Mouse (Mus musculus) embryonic facial prominence, embryonic 10.5 days (tissue): Measurements from ENCODE around the gene Zfp740. TPM values are rescaled to one million over a fixed set of nuclear protein-coding genes. Genes with fewer than 3 reads are reported as not detected.

Experiments used
- DNase-seq: peaks from one replicate; pipeline ENCODE4 v3.0.0-alpha.2; 2017; ENCODE audit warnings: low spot score
- H3K27ac ChIP-seq: fragments of 300-500 bp; sonication (generic); replicated peaks from 2 replicates; pipeline ENCODE4 v1.5.1; 2016; ENCODE audit warnings: mild to moderate bottlenecking
- H3K27me3 ChIP-seq: fragments of 300-500 bp; sonication (generic); replicated peaks from 2 replicates; pipeline ENCODE4 v1.6.1; 2016; ENCODE audit warnings: low read depth, mild to moderate bottlenecking; ENCODE audit not compliant: poor library complexity, severe bottlenecking
- H3K36me3 ChIP-seq: fragments of 300-500 bp; sonication (generic); replicated peaks from 2 replicates; pipeline ENCODE4 v1.6.1; 2016; ENCODE audit warnings: mild to moderate bottlenecking, moderate library complexity
- H3K4me1 ChIP-seq: fragments of 300-500 bp; sonication (generic); 2 replicates; pipeline ENCODE4 v1.6.1; 2016
- H3K4me3 ChIP-seq: fragments of 300-500 bp; sonication (generic); 2 replicates; pipeline ENCODE4 v1.5.1; 2016; ENCODE audit warnings: mild to moderate bottlenecking, moderate library complexity
- H3K9me3 ChIP-seq: fragments of 300-500 bp; sonication (generic); 2 replicates; pipeline ENCODE4 v1.6.1; 2016; ENCODE audit warnings: mild to moderate bottlenecking
- WGBS: fragments of 180-500 bp; shearing (Covaris S2); methylation state at CpG from one replicate; pipeline ENCODE4 v1.1.7; 2016; 5-methylcytosine and 5-hydroxymethylcytosine counted together
- polyA plus RNA-seq: library from polyadenylated mRNA; unstranded; fragments of >200 nt; fragmentation: Nextera tagmentation; extraction: Ambion mirVana; gene quantifications from 2 replicates; pipeline ENCODE4 v1.2.1, GENCODE M21; 2016

Gene Zfp740
- polyA plus RNA-seq, 1 experiment from 2014 or later, result 79.3 TPM

DNA sequence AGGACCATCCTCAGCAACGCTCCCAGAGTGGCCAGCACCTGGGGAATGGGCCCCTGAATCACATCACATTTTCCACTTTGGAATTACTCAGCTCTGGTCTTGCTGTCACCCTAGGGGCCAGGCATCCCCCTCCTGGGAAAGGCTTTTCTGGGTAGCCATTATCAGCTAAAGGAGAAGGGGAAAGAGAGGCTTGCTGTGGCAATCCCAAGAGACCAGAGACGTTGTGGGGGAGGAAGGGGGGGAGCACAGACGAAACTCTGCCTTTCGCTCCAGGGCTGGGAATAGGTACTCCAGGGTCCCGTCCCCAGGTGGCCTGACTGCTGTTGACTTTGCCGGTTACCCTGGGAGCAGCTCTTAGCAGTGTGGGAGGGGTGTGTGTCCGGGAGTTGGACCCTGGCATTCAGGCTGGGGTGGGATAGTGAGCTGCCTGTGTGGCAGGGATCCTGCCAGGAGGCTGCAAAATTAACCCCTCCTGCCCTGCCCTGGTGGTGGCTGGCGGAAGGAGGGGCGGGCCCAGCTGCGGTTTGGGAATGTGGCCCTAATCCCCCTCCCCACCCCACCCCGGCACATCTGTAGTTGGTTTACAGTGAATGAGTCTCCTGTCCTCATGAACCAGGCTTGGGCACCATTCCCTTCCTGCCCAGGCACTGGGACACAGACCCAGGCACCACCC lies 55.7 kb downstream of the Zfp740 start:
- WGBS, result 5% methylated on average over 11 of the region's 11 CpGs
- Histone ChIP-seq H3K4me1 (peaks cover 81% of the 10 kb centered on the region), H3K27ac (peak overlapping the region; percentile 96), H3K4me3 (peak overlapping the region; percentile 81), H3K36me3 (no peaks in the 10 kb centered on the region; the same call in 1 of the 2 replicates), H3K9me3 (no peaks in the 10 kb centered on the region), H3K27me3 (peaks cover 54% of the 10 kb centered on the region)
- peak; percentile 82 for DNase-seq

DNA sequence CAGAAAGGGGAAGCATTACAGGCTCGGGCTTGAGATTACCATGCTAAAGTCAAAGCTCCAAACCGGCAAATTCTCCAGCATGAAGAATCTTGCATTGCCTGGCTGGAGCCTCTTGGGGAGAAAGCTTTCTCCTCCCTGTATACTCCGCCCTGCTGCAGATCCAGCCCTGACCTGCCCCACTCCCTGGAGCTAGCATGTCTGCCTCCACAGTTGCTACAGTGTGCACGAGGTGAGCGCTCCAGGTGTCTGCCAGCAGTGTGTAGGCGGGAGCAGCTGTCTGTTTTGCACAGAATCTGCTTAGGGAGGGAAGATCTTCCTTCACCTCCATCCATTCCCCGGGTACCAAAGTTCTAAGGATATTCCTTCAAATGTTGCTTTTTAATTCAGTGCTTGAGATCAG lies 59.5 kb downstream of the Zfp740 start:
- Histone ChIP-seq H3K36me3 (no peaks in the 10 kb centered on the region), H3K27me3 (peaks cover 25% of the 10 kb centered on the region), H3K27ac (peak overlapping the region; percentile 41; the same call in 1 of the 2 replicates), H3K9me3 (no peaks in the 10 kb centered on the region), H3K4me1 (peaks cover 48% of the 10 kb centered on the region), H3K4me3 (no peak overlapping the region)
- DNase-seq, result no peak
- 48% methylated on average over 7 of the region's 7 CpGs for WGBS

DNA sequence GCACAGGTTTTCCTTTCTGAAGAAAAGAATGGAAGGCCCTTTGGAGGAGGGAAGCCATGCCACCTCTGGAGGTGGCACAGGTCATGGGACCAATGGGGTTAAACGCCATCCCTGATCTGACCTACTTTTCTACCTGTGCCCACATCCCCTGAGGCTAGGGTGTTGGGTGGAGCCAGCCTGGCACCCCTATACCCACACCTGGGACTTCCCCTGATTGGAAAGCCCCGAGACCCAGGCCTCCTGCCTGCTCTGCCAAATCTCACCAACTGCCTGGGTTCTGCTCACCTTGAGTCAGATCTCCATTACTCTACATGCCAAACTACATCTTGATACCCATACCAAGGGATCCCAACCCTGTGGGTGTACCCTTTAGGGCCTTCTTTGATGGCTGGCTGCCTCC lies 60.0 kb downstream of the Zfp740 start:
- Histone ChIP-seq H3K27ac (0 out of 2 replicates have a peak overlapping the region, but pooled peaks have one; percentile 25), H3K4me3 (no peak overlapping the region), H3K9me3 (no peaks in the 10 kb centered on the region), H3K4me1 (peaks cover 43% of the 10 kb centered on the region), H3K36me3 (no peaks in the 10 kb centered on the region), H3K27me3 (peaks cover 21% of the 10 kb centered on the region)
- no peak for DNase-seq
- WGBS, result 81% methylated on average over 2 of the region's 2 CpGs

Other genes starting within 250 kb of the Zfp740 start
- not detected in 2 replicates for gene Krt78, start 249.0 kb upstream of the Zfp740 start, polyA plus RNA-seq
- 86.3 and 91.9 TPM in 2 replicates for gene Krt8, start 198.8 kb upstream of the Zfp740 start, polyA plus RNA-seq
- gene Krt18, start 175.1 kb upstream of the Zfp740 start, polyA plus RNA-seq, result 95.2 and 101 TPM in 2 replicates
- gene Eif4b, start 129.5 kb upstream of the Zfp740 start, polyA plus RNA-seq, result 133 and 136 TPM in 2 replicates
- 12.3 and 14.9 TPM in 2 replicates for gene Tns2, start 102.8 kb upstream of the Zfp740 start, polyA plus RNA-seq
- gene Spryd3, start 67.0 kb upstream of the Zfp740 start, polyA plus RNA-seq, result 12.7 and 13.2 TPM in 2 replicates
- gene Igfbp6, start 58.9 kb upstream of the Zfp740 start, polyA plus RNA-seq, result 0.26 and 0.36 TPM in 2 replicates
- gene Soat2, start 52.7 kb upstream of the Zfp740 start, polyA plus RNA-seq, result 0.09 and 0.18 TPM in 2 replicates
- 48.6 and 48.7 TPM in 2 replicates for gene Csad, start 1.5 kb downstream of the Zfp740 start, polyA plus RNA-seq
- gene Itgb7, start 28.7 kb downstream of the Zfp740 start, polyA plus RNA-seq, result 1.1 and 1.6 TPM in 2 replicates
- gene Rarg, start 54.3 kb downstream of the Zfp740 start, polyA plus RNA-seq, result 77.8 and 90.2 TPM in 2 replicates
- gene Gm9918, start 67.3 kb downstream of the Zfp740 start, polyA plus RNA-seq, result 0.75 and 1.3 TPM in 2 replicates
- 63.2 and 66.4 TPM in 2 replicates for gene Mfsd5, start 76.2 kb downstream of the Zfp740 start, polyA plus RNA-seq
- gene Espl1, start 93.0 kb downstream of the Zfp740 start, polyA plus RNA-seq, result 55.4 and 57.6 TPM in 2 replicates
- gene Pfdn5, start 122.9 kb downstream of the Zfp740 start, polyA plus RNA-seq, result 353 and 356 TPM in 2 replicates
- gene Myg1, start 128.5 kb downstream of the Zfp740 start, polyA plus RNA-seq, result 123 and 126 TPM in 2 replicates
- 135 and 137 TPM in 2 replicates for gene Aaas, start 147.5 kb downstream of the Zfp740 start, polyA plus RNA-seq
- 1.4 and 1.7 TPM in 2 replicates for gene Sp7, start 163.9 kb downstream of the Zfp740 start, polyA plus RNA-seq
- 9.9 and 10.6 TPM in 2 replicates for gene Sp1, start 202.9 kb downstream of the Zfp740 start, polyA plus RNA-seq
- gene Amhr2, start 242.1 kb downstream of the Zfp740 start, polyA plus RNA-seq, result 0.09 and 0.20 TPM in 2 replicates